Mouse (Mus musculus) activated CD4-positive, CD25-positive, alpha-beta regulatory T cell, adult 4 months (primary cell): ENCODE measurements around the gene Adtrp. TPM values are rescaled to one million over a fixed set of nuclear protein-coding genes. Genes with fewer than 3 reads are reported as not detected.
A peak's percentile ranks its signal among the peaks of the same experiment; 100 is the strongest.

Experiments
- ATAC-seq: one replicate; pipeline ENCODE4 v1.8.0; 2017
- polyA plus RNA-seq, 2 experiments: library from polyadenylated mRNA; unstranded; fragments of 100-300 nt; shearing (Covaris generic); gene quantifications; one replicate each; pipeline ENCODE4 v1.2.1; 2017

Gene Adtrp
- polyA plus RNA-seq, 2 experiments from 2014 or later: 0.74 TPM; not detected in 1

- ATAC-seq: no peak
Measured at GRCm38 (mm10) chr13:41779603-41780180, 67.8 kb downstream of the Adtrp start.

GRCm38 (mm10) chr13:41773812-41774376 is 73.6 kb downstream of the Adtrp start:
- peak; percentile 54 for ATAC-seq

GRCm38 (mm10) chr13:41771061-41771460 is 76.4 kb downstream of the Adtrp start:
- no peak for ATAC-seq

- no peak for ATAC-seq
Measured at GRCm38 (mm10) chr13:41767941-41768340, 79.5 kb downstream of the Adtrp start.

GRCm38 (mm10) chr13:41761986-41762385 is 85.5 kb downstream of the Adtrp start:
- ATAC-seq: no peak

GRCm38 (mm10) chr13:41760484-41760883 is 87.0 kb downstream of the Adtrp start:
- no peak for ATAC-seq

GRCm38 (mm10) chr13:41758550-41759465 is 88.7 kb downstream of the Adtrp start:
- ATAC-seq: no peak

GRCm38 (mm10) chr13:41753114-41753513 is 94.4 kb downstream of the Adtrp start:
- ATAC-seq: no peak

- ATAC-seq: no peak
Measured at GRCm38 (mm10) chr13:41750481-41750880, 97.0 kb downstream of the Adtrp start.

GRCm38 (mm10) chr13:41748866-41749265 is 98.6 kb downstream of the Adtrp start:
- no peak for ATAC-seq

GRCm38 (mm10) chr13:41747691-41748090 is 99.8 kb downstream of the Adtrp start:
- ATAC-seq: no peak

- peak; percentile 59 for ATAC-seq
Measured at GRCm38 (mm10) chr13:41746971-41747615, 100.4 kb downstream of the Adtrp start.

GRCm38 (mm10) chr13:41740456-41741085 is 106.9 kb downstream of the Adtrp start:
- no peak for ATAC-seq

GRCm38 (mm10) chr13:41737628-41738309 is 109.7 kb downstream of the Adtrp start:
- ATAC-seq: no peak

GRCm38 (mm10) chr13:41729660-41730059 is 117.8 kb downstream of the Adtrp start:
- no peak for ATAC-seq

GRCm38 (mm10) chr13:41727803-41728202 is 119.7 kb downstream of the Adtrp start:
- no peak for ATAC-seq

- ATAC-seq: no peak
Measured at GRCm38 (mm10) chr13:41719331-41719730, 128.2 kb downstream of the Adtrp start.

GRCm38 (mm10) chr13:41718051-41718450 is 129.4 kb downstream of the Adtrp start:
- ATAC-seq: no peak
